Mouse (Mus musculus): ENCODE results near the gene Appl1. TPM values are rescaled to one million over a fixed set of nuclear protein-coding genes. Genes with fewer than 3 reads are reported as not detected.
A peak's percentile ranks its signal among the peaks of the same experiment; 100 is the strongest.

The Appl1 gene
- total RNA-seq (2014; rRNA removed): 33.0 and 35.1 TPM in 2 replicates
- 64.0 and 64.7 TPM in 2 replicates for polyA plus RNA-seq (2015; fragmentation: Nextera tagmentation; extraction: Ambion mirVana)

GRCm38 (mm10) chr14:26971106-26971789 lies at the start of gene Appl1:
Gene Appl1, minus strand, starts transcription at chr14:26971232.
- 35% methylated on average over 10 of the region's 10 CpGs for WGBS
- TF ChIP-seq CTCF (IDR thresholded peaks at IDR 0.05; ENCODE audit: low read depth): no peak

GRCm38 (mm10) chr14:27019850-27020249 lies 48.8 kb upstream of the Appl1 start:
- no peak for TF ChIP-seq CTCF (IDR thresholded peaks at IDR 0.05; ENCODE audit: low read depth)
- Histone ChIP-seq H3K9me3 (ENCODE audit: low read length) (no peaks in the 10 kb centered on the region), H3K36me3 (ENCODE audit: insufficient read depth, low read length) (no peaks in the 10 kb centered on the region), H3K4me2 (ENCODE audit: low read depth, low read length) (no peak overlapping the region), H3K4me3 (ENCODE audit: low read length) (no peak overlapping the region), H3K27ac (no peak overlapping the region), H3K9ac (replicated peaks; ENCODE audit: low read length) (no peak overlapping the region), H3K4me1 (ENCODE audit: insufficient read depth, low read length) (no peaks in the 10 kb centered on the region), H3K27me3 (ENCODE audit: insufficient read depth, low read length) (no peaks in the 10 kb centered on the region)
- DNase-seq (ENCODE audit: low spot score) (no peak), ATAC-seq (no peak)
- 77% methylated on average over 14 of the region's 14 CpGs for WGBS

More at GRCm38 (mm10) chr14:26971106-26971789, at the start of gene Appl1:
- Histone ChIP-seq H3K4me2 (ENCODE audit: low read depth, low read length) (peak within 1 kb of the TSS; percentile 77), H3K9me3 (ENCODE audit: low read length) (no peaks in the 10 kb centered on the region), H3K36me3 (ENCODE audit: insufficient read depth, low read length) (no peaks in the 10 kb centered on the region), H3K27ac (peak within 1 kb of the TSS; percentile 97), H3K9ac (replicated peaks; ENCODE audit: low read length) (peak within 1 kb of the TSS; percentile 97), H3K4me1 (ENCODE audit: insufficient read depth, low read length) (peaks cover 5% of the 10 kb centered on the region; the same call in 1 of the 2 replicates), H3K27me3 (ENCODE audit: insufficient read depth, low read length) (no peaks in the 10 kb centered on the region), H3K4me3 (ENCODE audit: low read length) (peak within 1 kb of the TSS; percentile 96)
- no peak for ATAC-seq
- peak; percentile 42 for DNase-seq (ENCODE audit: low spot score)

- no peaks in the 10 kb centered on the region for H3K36me3 ChIP-seq (ENCODE audit: insufficient read depth, low read length)
- no peak for TF ChIP-seq CTCF (IDR thresholded peaks at IDR 0.05; ENCODE audit: low read depth)
- WGBS: 88% methylated on average over 2 of the region's 2 CpGs
These were observed 46.9 kb upstream of the Appl1 start for GRCm38 (mm10) chr14:27017936-27018335.

GRCm38 (mm10) chr14:27013658-27014057 lies 42.6 kb upstream of the Appl1 start:
- H3K9ac ChIP-seq (replicated peaks; ENCODE audit: low read length): no peak overlapping the region
- no peak overlapping the region for H3K27ac ChIP-seq
- DNase-seq (ENCODE audit: low spot score) (no peak), ATAC-seq (no peak)
- H3K27me3 ChIP-seq (ENCODE audit: insufficient read depth, low read length): no peaks in the 10 kb centered on the region
- 78% methylated on average over 4 of the region's 4 CpGs for WGBS
- H3K4me3 ChIP-seq (ENCODE audit: low read length): no peak overlapping the region
- no peaks in the 10 kb centered on the region for H3K4me1 ChIP-seq (ENCODE audit: insufficient read depth, low read length)
- H3K4me2 ChIP-seq (ENCODE audit: low read depth, low read length): no peak overlapping the region
- H3K36me3 ChIP-seq (ENCODE audit: insufficient read depth, low read length): no peaks in the 10 kb centered on the region
- no peak for TF ChIP-seq CTCF (IDR thresholded peaks at IDR 0.05; ENCODE audit: low read depth)
- no peaks in the 10 kb centered on the region for H3K9me3 ChIP-seq (ENCODE audit: low read length)

More at GRCm38 (mm10) chr14:27017936-27018335, 46.9 kb upstream of the Appl1 start:
- DNase-seq (ENCODE audit: low spot score) (no peak), ATAC-seq (no peak)
- no peak overlapping the region for H3K9ac ChIP-seq (replicated peaks; ENCODE audit: low read length)
- no peak overlapping the region for H3K27ac ChIP-seq
- no peaks in the 10 kb centered on the region for H3K4me1 ChIP-seq (ENCODE audit: insufficient read depth, low read length)
- H3K4me2 ChIP-seq (ENCODE audit: low read depth, low read length): no peak overlapping the region
- no peaks in the 10 kb centered on the region for H3K27me3 ChIP-seq (ENCODE audit: insufficient read depth, low read length)
- H3K4me3 ChIP-seq (ENCODE audit: low read length): no peak overlapping the region
- H3K9me3 ChIP-seq (ENCODE audit: low read length): no peaks in the 10 kb centered on the region

- DNase-seq (ENCODE audit: low spot score): no peak
- TF ChIP-seq CTCF (IDR thresholded peaks at IDR 0.05; ENCODE audit: low read depth): no peak
- Histone ChIP-seq H3K27ac (no peak overlapping the region), H3K4me3 (ENCODE audit: low read length) (no peak overlapping the region), H3K9ac (replicated peaks; ENCODE audit: low read length) (no peak overlapping the region), H3K9me3 (ENCODE audit: low read length) (no peaks in the 10 kb centered on the region), H3K36me3 (ENCODE audit: insufficient read depth, low read length) (no peaks in the 10 kb centered on the region), H3K27me3 (ENCODE audit: insufficient read depth, low read length) (no peaks in the 10 kb centered on the region), H3K4me2 (ENCODE audit: low read depth, low read length) (no peak overlapping the region), H3K4me1 (ENCODE audit: insufficient read depth, low read length) (no peaks in the 10 kb centered on the region)
- 85% methylated on average over 5 of the region's 5 CpGs for WGBS
- ATAC-seq: no peak
These were observed 40.5 kb upstream of the Appl1 start for GRCm38 (mm10) chr14:27011561-27011960.

- DNase-seq (ENCODE audit: low spot score): no peak
- WGBS: 28% methylated on average over 6 of the region's 6 CpGs
These were observed 34.9 kb upstream of the Appl1 start for GRCm38 (mm10) chr14:27005937-27006336.

GRCm38 (mm10) chr14:27004906-27005305 lies 33.9 kb upstream of the Appl1 start:
- no peak for TF ChIP-seq CTCF (IDR thresholded peaks at IDR 0.05; ENCODE audit: low read depth)
- Histone ChIP-seq H3K27me3 (ENCODE audit: insufficient read depth, low read length) (no peaks in the 10 kb centered on the region; the same call in 1 of the 2 replicates), H3K4me2 (ENCODE audit: low read depth, low read length) (no peak overlapping the region), H3K4me3 (ENCODE audit: low read length) (no peak overlapping the region), H3K9ac (replicated peaks; ENCODE audit: low read length) (no peak overlapping the region), H3K27ac (no peak overlapping the region), H3K36me3 (ENCODE audit: insufficient read depth, low read length) (no peaks in the 10 kb centered on the region), H3K4me1 (ENCODE audit: insufficient read depth, low read length) (peaks cover 5% of the 10 kb centered on the region; the same call in 1 of the 2 replicates), H3K9me3 (ENCODE audit: low read length) (no peaks in the 10 kb centered on the region)
- WGBS: 72% methylated on average over 7 of the region's 7 CpGs
- no peak for DNase-seq (ENCODE audit: low spot score)
- ATAC-seq: no peak

More at GRCm38 (mm10) chr14:27005937-27006336, 34.9 kb upstream of the Appl1 start:
- no peak overlapping the region for H3K9ac ChIP-seq (replicated peaks; ENCODE audit: low read length)
- no peak for ATAC-seq
- no peak overlapping the region for H3K4me2 ChIP-seq (ENCODE audit: low read depth, low read length)
- H3K9me3 ChIP-seq (ENCODE audit: low read length): no peaks in the 10 kb centered on the region
- no peaks in the 10 kb centered on the region for H3K36me3 ChIP-seq (ENCODE audit: insufficient read depth, low read length)
- H3K27me3 ChIP-seq (ENCODE audit: insufficient read depth, low read length): no peaks in the 10 kb centered on the region
- H3K4me1 ChIP-seq (ENCODE audit: insufficient read depth, low read length): no peaks in the 10 kb centered on the region
- TF ChIP-seq CTCF (IDR thresholded peaks at IDR 0.05; ENCODE audit: low read depth): no peak
- no peak overlapping the region for H3K27ac ChIP-seq
- no peak overlapping the region for H3K4me3 ChIP-seq (ENCODE audit: low read length)
